Mouse (Mus musculus): ENCODE measurements around the gene Lrrfip2. TPM values are rescaled to one million over a fixed set of nuclear protein-coding genes. Genes with fewer than 3 reads are reported as not detected.
A peak's percentile ranks its signal among the peaks of the same experiment; 100 is the strongest.

The Lrrfip2 gene
- total RNA-seq, 1 experiment from 2014 or later = 77.5 TPM

DNA sequence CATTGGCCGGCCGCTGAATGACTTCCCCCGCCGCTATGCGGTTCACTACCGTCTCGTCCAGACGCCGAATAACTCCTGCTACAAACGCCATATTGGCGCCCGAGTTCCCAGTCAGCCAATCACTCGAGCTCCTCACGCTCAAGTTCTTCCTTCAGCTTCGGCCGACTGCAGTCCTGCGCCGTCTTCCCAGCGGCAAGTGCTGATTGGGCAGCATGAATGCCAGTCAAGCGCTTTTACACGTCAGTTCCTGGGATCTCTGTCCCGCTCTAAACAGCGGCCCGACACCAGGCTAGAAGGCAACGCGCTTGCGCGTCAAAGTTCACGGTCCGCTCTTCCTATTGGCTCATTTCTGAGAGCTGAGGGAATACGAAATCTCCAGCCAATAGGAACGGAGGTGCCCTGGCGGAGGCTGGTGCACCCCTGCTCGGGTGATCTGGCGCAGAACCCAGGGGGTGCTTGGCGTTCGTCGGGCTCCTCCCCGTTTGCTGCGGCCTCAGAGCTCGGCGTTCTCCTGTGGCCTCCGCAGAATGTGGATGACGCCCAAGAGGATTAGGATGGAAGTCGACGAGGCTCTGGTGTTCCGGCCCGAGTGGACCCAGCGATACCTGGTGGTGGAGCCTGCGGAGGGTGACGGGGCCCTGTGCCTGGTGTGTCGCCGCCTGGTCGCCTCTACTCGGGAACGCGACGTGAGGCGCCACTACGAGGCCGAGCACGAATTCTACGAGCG, 154.2 kb downstream of the Lrrfip2 start, which contains the start of the genes Mlh1 and Epm2aip1:
TSS of gene Mlh1 (minus strand) at position 358 of the 727 bp plus-strand sequence.
TSS of gene Epm2aip1 (plus strand) at position 496 of the 727 bp plus-strand sequence.
- ATAC-seq (replicated peaks; ENCODE audit: low read depth, poor library complexity, severe bottlenecking) = peak; percentile 92

DNA sequence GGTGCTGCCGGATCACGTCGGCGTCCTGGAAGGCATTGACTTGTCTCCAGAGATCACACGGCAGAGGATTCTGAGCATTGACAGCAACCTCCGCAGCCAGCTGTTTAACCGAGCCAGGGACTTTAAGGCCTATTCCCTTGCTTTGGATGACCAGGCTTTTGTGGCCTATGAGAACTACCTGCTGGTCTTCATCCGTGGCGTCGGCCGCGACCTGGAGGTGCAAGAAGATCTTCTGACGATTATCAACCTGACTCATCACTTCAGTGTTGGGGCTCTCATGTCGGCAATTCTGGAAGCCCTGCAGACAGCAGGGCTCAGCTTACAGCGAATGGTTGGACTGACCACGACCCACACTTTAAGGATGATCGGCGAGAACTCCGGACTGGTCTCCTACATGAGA, 155.0 kb downstream of the Lrrfip2 start:
- ATAC-seq (replicated peaks; ENCODE audit: low read depth, poor library complexity, severe bottlenecking) = no peak

DNA sequence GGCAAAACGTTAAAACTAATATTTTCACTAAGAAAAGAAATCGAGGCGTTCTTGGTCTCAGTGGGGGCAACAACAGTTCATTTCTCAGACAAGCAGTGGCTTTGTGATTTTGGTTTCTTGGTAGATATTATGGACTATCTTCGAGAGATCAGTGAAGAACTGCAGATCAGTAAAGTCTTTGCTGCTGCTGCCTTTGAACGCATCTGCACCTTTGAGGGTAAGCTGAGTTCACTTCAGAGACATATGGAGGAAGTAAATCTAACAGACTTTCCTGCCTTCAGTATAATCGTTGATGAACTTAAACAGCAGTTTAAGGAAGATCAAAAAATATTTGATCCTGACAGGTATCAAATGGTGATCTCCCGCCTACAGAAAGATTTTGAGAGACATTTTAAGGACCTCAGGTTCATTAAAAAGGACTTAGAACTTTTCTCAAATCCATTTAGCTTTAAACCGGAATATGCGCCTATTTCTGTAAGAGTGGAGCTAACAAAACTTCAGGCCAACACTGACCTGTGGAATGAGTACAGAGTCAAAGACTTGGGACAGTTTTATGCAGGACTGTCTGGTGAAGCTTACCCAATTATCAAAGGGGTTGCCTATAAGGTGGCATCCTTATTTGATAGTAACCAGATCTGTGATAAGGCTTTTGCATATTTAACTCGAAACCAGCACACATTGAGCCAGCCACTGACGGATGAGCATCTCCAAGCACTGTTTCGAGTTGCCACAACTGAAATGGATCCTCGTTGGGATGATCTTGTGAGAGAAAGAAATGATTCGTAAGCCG, 155.8 kb downstream of the Lrrfip2 start:
- ATAC-seq (replicated peaks; ENCODE audit: low read depth, poor library complexity, severe bottlenecking) = no peak

DNA sequence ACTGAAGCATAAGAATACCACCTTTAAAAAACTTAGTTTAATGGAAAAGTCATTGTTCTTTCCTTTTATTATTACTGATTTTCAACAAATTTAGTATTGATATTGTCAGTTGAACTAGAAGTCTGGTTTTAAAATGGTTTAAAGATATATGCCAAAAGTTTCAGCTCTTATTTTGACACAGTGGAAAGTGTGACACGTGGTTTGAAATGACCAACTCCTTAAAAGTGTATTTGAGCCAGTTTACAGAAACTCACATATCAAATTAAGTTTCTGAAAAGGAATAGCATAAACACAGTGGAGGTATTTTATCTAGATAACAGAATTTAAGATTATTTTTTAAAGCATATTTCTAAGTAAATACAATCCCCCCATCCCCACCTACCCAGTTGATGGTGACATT, 156.6 kb downstream of the Lrrfip2 start:
- no peak for ATAC-seq (replicated peaks; ENCODE audit: low read depth, poor library complexity, severe bottlenecking)

DNA sequence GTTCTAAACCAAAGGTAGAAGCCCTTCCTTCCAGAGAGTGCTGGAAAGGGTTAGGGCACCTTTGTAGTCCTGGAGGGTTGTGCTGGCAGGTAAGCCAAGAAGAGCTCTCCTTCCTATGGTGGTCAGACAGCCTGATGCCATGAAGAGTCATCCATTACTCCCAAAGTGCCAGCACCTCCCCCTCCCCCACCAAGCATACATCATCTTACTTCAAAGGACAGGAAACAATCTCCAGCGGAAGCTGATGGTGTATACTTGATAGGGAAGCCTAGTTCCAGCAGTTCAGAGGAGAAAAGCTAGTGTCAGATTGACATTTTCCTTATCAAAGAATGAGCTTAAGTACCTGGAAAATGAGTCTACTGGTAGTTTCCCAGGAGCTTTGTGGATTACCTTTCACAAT, 157.8 kb downstream of the Lrrfip2 start:
- no peak for ATAC-seq (replicated peaks; ENCODE audit: low read depth, poor library complexity, severe bottlenecking)

Other genes starting within 250 kb of the Lrrfip2 start
- 0.87 and 3.1 TPM in 2 replicates for gene Als2cl, start 237.7 kb upstream of the Lrrfip2 start, total RNA-seq (2017)
- 0.23 TPM in 1 of 2 replicates, not detected in the other for gene Tmie, start 237.5 kb upstream of the Lrrfip2 start, total RNA-seq (2017)
- gene Fam240a, start 200.7 kb upstream of the Lrrfip2 start, total RNA-seq (2017) = not detected in 2 replicates
- not detected in 2 replicates for gene Tdgf1, start 171.4 kb upstream of the Lrrfip2 start, total RNA-seq (2017)
- gene Lrrc2, start 166.0 kb upstream of the Lrrfip2 start, total RNA-seq (2017) = 0.32 and 1.7 TPM in 2 replicates
- not detected in 2 replicates for gene Rtp3, start 127.0 kb upstream of the Lrrfip2 start, total RNA-seq (2017)
- 52.3 and 80.1 TPM in 2 replicates for gene Ltf, start 98.3 kb upstream of the Lrrfip2 start, total RNA-seq (2017)
- 9.6 and 10.5 TPM in 2 replicates for gene Ccrl2, start 60.1 kb upstream of the Lrrfip2 start, total RNA-seq (2017)
- 46.5 and 49.7 TPM in 2 replicates for gene Mlh1, start 154.2 kb downstream of the Lrrfip2 start, total RNA-seq (2017)
- gene Epm2aip1, start 154.3 kb downstream of the Lrrfip2 start, total RNA-seq (2017) = 22.5 and 33.7 TPM in 2 replicates
- gene Trank1, start 194.1 kb downstream of the Lrrfip2 start, total RNA-seq (2017) = not detected in 2 replicates